Mouse (Mus musculus): ENCODE data around the gene Pitpnm1. TPM values are rescaled to one million over a fixed set of nuclear protein-coding genes. Genes with fewer than 3 reads are reported as not detected.
"Not testable (repeated sequence)": the region's sequence is repeated elsewhere in the genome, so short reads cannot be mapped to it uniquely, and the experiment has no call there.

The Pitpnm1 gene
- polyA plus RNA-seq, 1 experiment from 2014 or later = 7.3 TPM

GRCm38 (mm10) chr19:4059069-4059740, 40.6 kb upstream of the Pitpnm1 start, which contains the start of gene Gstp3:
Gene Gstp3, minus strand, starts transcription at chr19:4059569.
- H3K27ac ChIP-seq = no peak within 1 kb of the TSS
- H3K4me2 ChIP-seq (replicated peaks) = no peak within 1 kb of the TSS
- WGBS = 80% methylated on average over 15 of the region's 15 CpGs
- H3K9me3 ChIP-seq = no peaks in the 10 kb centered on the region
- no peak within 1 kb of the TSS for H3K4me3 ChIP-seq
- no peaks in the 10 kb centered on the region for H3K27me3 ChIP-seq
- no peak for ATAC-seq (ENCODE audit: low FRiP score, low read depth)
- H3K4me1 ChIP-seq = 0 out of 2 replicates have a peak, but pooled peaks cover 3% of the 10 kb centered on the region
- H3K36me3 ChIP-seq = no peaks in the 10 kb centered on the region
- no peak within 1 kb of the TSS for H3K9ac ChIP-seq

- H3K4me1 ChIP-seq; H3K9me3 ChIP-seq; ATAC-seq (ENCODE audit: low FRiP score, low read depth); H3K4me3 ChIP-seq; H3K9ac ChIP-seq; H3K27ac ChIP-seq; H3K36me3 ChIP-seq; H3K27me3 ChIP-seq; H3K4me2 ChIP-seq (replicated peaks): not testable (repeated sequence)
- WGBS = 88% methylated on average over 8 of the region's 8 CpGs
These were observed 39.5 kb upstream of the Pitpnm1 start for GRCm38 (mm10) chr19:4060044-4060898.

GRCm38 (mm10) chr19:4060899-4061465, 38.8 kb upstream of the Pitpnm1 start:
- no peak for ATAC-seq (ENCODE audit: low FRiP score, low read depth)
- 0 out of 2 replicates have a peak, but pooled peaks cover 3% of the 10 kb centered on the region for H3K4me1 ChIP-seq
- no peak overlapping the region for H3K4me3 ChIP-seq
- no peak overlapping the region for H3K27ac ChIP-seq
- H3K9me3 ChIP-seq = no peaks in the 10 kb centered on the region
- no peak overlapping the region for H3K9ac ChIP-seq
- no peaks in the 10 kb centered on the region for H3K27me3 ChIP-seq
- no peak overlapping the region for H3K4me2 ChIP-seq (replicated peaks)
- H3K36me3 ChIP-seq = no peaks in the 10 kb centered on the region
- WGBS = 90% methylated on average over 6 of the region's 6 CpGs

- 75% methylated on average over 4 of the region's 4 CpGs for WGBS
These were observed 36.4 kb upstream of the Pitpnm1 start for GRCm38 (mm10) chr19:4063357-4063756.

GRCm38 (mm10) chr19:4064501-4064900, 35.3 kb upstream of the Pitpnm1 start:
- not testable (repeated sequence) for H3K4me2 ChIP-seq (replicated peaks); H3K36me3 ChIP-seq; H3K4me1 ChIP-seq; H3K9ac ChIP-seq; H3K27ac ChIP-seq; ATAC-seq (ENCODE audit: low FRiP score, low read depth); H3K4me3 ChIP-seq; H3K9me3 ChIP-seq; H3K27me3 ChIP-seq
- 52% methylated on average over 7 of the region's 11 CpGs for WGBS

More at GRCm38 (mm10) chr19:4063357-4063756, 36.4 kb upstream of the Pitpnm1 start:
- H3K27me3 ChIP-seq; H3K9me3 ChIP-seq; H3K27ac ChIP-seq; ATAC-seq (ENCODE audit: low FRiP score, low read depth); H3K4me2 ChIP-seq (replicated peaks); H3K9ac ChIP-seq; H3K36me3 ChIP-seq; H3K4me3 ChIP-seq; H3K4me1 ChIP-seq: not testable (repeated sequence)

GRCm38 (mm10) chr19:4066280-4066679, 33.5 kb upstream of the Pitpnm1 start:
- 70% methylated on average over 6 of the region's 6 CpGs for WGBS
- no peaks in the 10 kb centered on the region for H3K27me3 ChIP-seq
- no peak for ATAC-seq (ENCODE audit: low FRiP score, low read depth)
- H3K9ac ChIP-seq = no peak overlapping the region
- no peaks in the 10 kb centered on the region for H3K4me1 ChIP-seq
- no peak overlapping the region for H3K4me3 ChIP-seq
- no peak overlapping the region for H3K4me2 ChIP-seq (replicated peaks)
- H3K27ac ChIP-seq = no peak overlapping the region
- H3K36me3 ChIP-seq = no peaks in the 10 kb centered on the region
- H3K9me3 ChIP-seq = no peaks in the 10 kb centered on the region

GRCm38 (mm10) chr19:4066877-4067276, 32.9 kb upstream of the Pitpnm1 start:
- Histone ChIP-seq H3K4me2 (replicated peaks) (no peak overlapping the region), H3K27me3 (no peaks in the 10 kb centered on the region), H3K4me3 (no peak overlapping the region), H3K9ac (no peak overlapping the region), H3K27ac (no peak overlapping the region), H3K36me3 (no peaks in the 10 kb centered on the region), H3K4me1 (no peaks in the 10 kb centered on the region), H3K9me3 (no peaks in the 10 kb centered on the region)
- ATAC-seq (ENCODE audit: low FRiP score, low read depth) = no peak

- not testable (repeated sequence) for H3K4me3 ChIP-seq; ATAC-seq (ENCODE audit: low FRiP score, low read depth); H3K4me2 ChIP-seq (replicated peaks); H3K27ac ChIP-seq; H3K9ac ChIP-seq; H3K4me1 ChIP-seq; H3K36me3 ChIP-seq; H3K9me3 ChIP-seq; H3K27me3 ChIP-seq
- WGBS = 88% methylated on average over 2 of the region's 2 CpGs
These were observed 31.6 kb upstream of the Pitpnm1 start for GRCm38 (mm10) chr19:4068242-4068641.

GRCm38 (mm10) chr19:4068717-4069410, 30.9 kb upstream of the Pitpnm1 start:
- no peaks in the 10 kb centered on the region for H3K36me3 ChIP-seq
- no peaks in the 10 kb centered on the region for H3K27me3 ChIP-seq
- no peak for ATAC-seq (ENCODE audit: low FRiP score, low read depth)
- H3K27ac ChIP-seq = no peak overlapping the region
- no peaks in the 10 kb centered on the region for H3K9me3 ChIP-seq
- H3K4me2 ChIP-seq (replicated peaks) = no peak overlapping the region
- H3K4me1 ChIP-seq = no peaks in the 10 kb centered on the region
- 78% methylated on average over 15 of the region's 15 CpGs for WGBS
- no peak overlapping the region for H3K4me3 ChIP-seq
- no peak overlapping the region for H3K9ac ChIP-seq

GRCm38 (mm10) chr19:4070311-4070710, 29.5 kb upstream of the Pitpnm1 start:
- H3K9me3 ChIP-seq = no peaks in the 10 kb centered on the region
- no peak overlapping the region for H3K27ac ChIP-seq
- no peak overlapping the region for H3K4me2 ChIP-seq (replicated peaks)
- H3K36me3 ChIP-seq = no peaks in the 10 kb centered on the region
- no peaks in the 10 kb centered on the region for H3K27me3 ChIP-seq
- ATAC-seq (ENCODE audit: low FRiP score, low read depth) = no peak
- no peak overlapping the region for H3K9ac ChIP-seq
- no peaks in the 10 kb centered on the region for H3K4me1 ChIP-seq
- H3K4me3 ChIP-seq = no peak overlapping the region
- 79% methylated on average over 15 of the region's 15 CpGs for WGBS

GRCm38 (mm10) chr19:4070756-4071155, 29.0 kb upstream of the Pitpnm1 start:
- H3K4me3 ChIP-seq = no peak overlapping the region
- 81% methylated on average over 8 of the region's 8 CpGs for WGBS
- H3K4me1 ChIP-seq = no peaks in the 10 kb centered on the region
- H3K36me3 ChIP-seq = no peaks in the 10 kb centered on the region
- no peak overlapping the region for H3K4me2 ChIP-seq (replicated peaks)
- no peak for ATAC-seq (ENCODE audit: low FRiP score, low read depth)
- H3K27ac ChIP-seq = no peak overlapping the region
- no peaks in the 10 kb centered on the region for H3K27me3 ChIP-seq
- no peaks in the 10 kb centered on the region for H3K9me3 ChIP-seq
- no peak overlapping the region for H3K9ac ChIP-seq

- Histone ChIP-seq H3K4me1 (no peaks in the 10 kb centered on the region), H3K27me3 (no peaks in the 10 kb centered on the region), H3K4me2 (replicated peaks) (no peak overlapping the region), H3K36me3 (no peaks in the 10 kb centered on the region), H3K27ac (no peak overlapping the region), H3K4me3 (no peak overlapping the region), H3K9ac (no peak overlapping the region), H3K9me3 (no peaks in the 10 kb centered on the region)
- no peak for ATAC-seq (ENCODE audit: low FRiP score, low read depth)
- 92% methylated on average over 6 of the region's 6 CpGs for WGBS
These were observed 28.4 kb upstream of the Pitpnm1 start for GRCm38 (mm10) chr19:4071406-4071805.
